Mouse (Mus musculus) gastrocnemius, adult 2 months (tissue): ENCODE results near the gene Efemp2. TPM values are rescaled to one million over a fixed set of nuclear protein-coding genes. Genes with fewer than 3 reads are reported as not detected.
A peak's percentile ranks its signal among the peaks of the same experiment; 100 is the strongest.

Experiments used
- DNase-seq: peaks from one replicate; pipeline ENCODE4 v3.0.0; 2022
- H3K27ac ChIP-seq: fragments of 200-600 bp; 2 replicates; pipeline ENCODE4 v1.8.1; 2022; ENCODE audit warnings: mild to moderate bottlenecking
- H3K4me3 ChIP-seq: fragments of 200-600 bp; 2 replicates; pipeline ENCODE4 v1.8.1; 2022; ENCODE audit warnings: mild to moderate bottlenecking, moderate library complexity
- CTCF ChIP-seq: fragments of 200-600 bp; IDR thresholded peaks from 2 replicates; pipeline ENCODE4 v1.8.1; 2022; ENCODE audit warnings: antibody characterized with exemption, mild to moderate bottlenecking, moderate library complexity
- intact Hi-C: fragments of 180-260 bp; cut with DNase I; formaldehyde crosslinking; loops from one replicate; pipeline ENCODE4 v1.15.1; 2025
- total RNA-seq, 2 experiments: library from RNA; stranded (reverse); gene quantifications; 2 replicates each; pipeline ENCODE4 v1.2.3; 2021

The Efemp2 gene
- total RNA-seq, 2 experiments from 2014 or later, result 3.4 to 6.6 TPM

DNA sequence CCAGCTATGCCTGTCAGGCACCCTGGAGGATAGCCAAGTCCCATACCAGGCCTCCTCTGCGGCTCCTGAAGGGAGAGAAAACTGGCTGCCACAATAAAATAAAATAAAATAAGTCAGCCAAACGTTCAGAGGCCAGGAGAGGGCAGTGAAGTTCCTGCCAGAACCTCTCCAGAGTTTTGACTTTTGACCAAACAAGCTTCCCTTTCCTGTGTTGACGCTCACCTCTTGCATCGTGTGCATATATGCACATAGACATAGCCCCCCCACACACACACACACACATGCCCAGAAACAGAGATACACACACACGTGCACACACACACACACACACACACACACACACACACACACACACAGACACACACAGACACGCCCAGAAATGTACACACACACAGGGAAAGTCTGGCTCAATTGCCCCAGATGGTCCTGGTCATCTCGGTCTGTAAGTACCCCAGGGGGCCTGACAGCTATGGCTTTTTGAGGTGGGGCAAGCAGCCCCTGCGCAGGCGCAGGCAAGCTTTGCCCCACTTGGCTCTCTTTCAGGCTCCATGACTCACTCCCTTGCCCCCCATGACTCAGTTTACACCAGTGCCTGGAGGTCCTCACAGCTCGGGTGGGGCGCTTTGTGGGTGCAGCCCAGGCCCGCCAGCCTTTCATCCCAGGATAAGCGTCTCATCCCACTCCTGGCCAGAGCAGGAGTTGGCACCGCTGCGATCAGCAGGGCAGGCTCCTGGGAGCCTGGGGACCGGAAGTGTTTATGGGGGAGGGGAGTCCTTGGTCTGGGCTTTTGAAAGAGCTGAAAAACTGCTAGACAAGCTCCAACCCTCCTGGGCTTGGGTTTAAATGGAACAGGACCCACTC, 40.5 kb upstream of the Efemp2 start:
- peak; percentile 64 for DNase-seq
- Histone ChIP-seq H3K27ac (peak overlapping the region; percentile 75), H3K4me3 (peak overlapping the region; percentile 66)
- intact Hi-C loops, result no loop called here
- peak; percentile 56 for TF ChIP-seq CTCF

GRCm38 (mm10) chr19:5433951-5434350, 39.8 kb upstream of the Efemp2 start:
- TF ChIP-seq CTCF, result no peak
- intact Hi-C loops, result no loop called here
- no peak for DNase-seq
- H3K27ac ChIP-seq, result peak overlapping the region; percentile 75
- H3K4me3 ChIP-seq, result no peak overlapping the region

GRCm38 (mm10) chr19:5444371-5444908, 29.3 kb upstream of the Efemp2 start:
- no peak for DNase-seq
- intact Hi-C loops, result no loop called here
- H3K27ac ChIP-seq, result no peak overlapping the region

GRCm38 (mm10) chr19:5444954-5445353, 28.8 kb upstream of the Efemp2 start:
- no peak for DNase-seq
- Histone ChIP-seq H3K4me3 (no peak overlapping the region), H3K27ac (no peak overlapping the region)
- intact Hi-C loops, result no loop called here
- no peak for TF ChIP-seq CTCF

More at GRCm38 (mm10) chr19:5444371-5444908, 29.3 kb upstream of the Efemp2 start:
- H3K4me3 ChIP-seq, result no peak overlapping the region
- no peak for TF ChIP-seq CTCF

GRCm38 (mm10) chr19:5445747-5446146, 28.0 kb upstream of the Efemp2 start:
- DNase-seq, result no peak
- no peak for TF ChIP-seq CTCF
- no peak overlapping the region for H3K4me3 ChIP-seq
- H3K27ac ChIP-seq, result no peak overlapping the region
- intact Hi-C loops, result no loop called here

DNA sequence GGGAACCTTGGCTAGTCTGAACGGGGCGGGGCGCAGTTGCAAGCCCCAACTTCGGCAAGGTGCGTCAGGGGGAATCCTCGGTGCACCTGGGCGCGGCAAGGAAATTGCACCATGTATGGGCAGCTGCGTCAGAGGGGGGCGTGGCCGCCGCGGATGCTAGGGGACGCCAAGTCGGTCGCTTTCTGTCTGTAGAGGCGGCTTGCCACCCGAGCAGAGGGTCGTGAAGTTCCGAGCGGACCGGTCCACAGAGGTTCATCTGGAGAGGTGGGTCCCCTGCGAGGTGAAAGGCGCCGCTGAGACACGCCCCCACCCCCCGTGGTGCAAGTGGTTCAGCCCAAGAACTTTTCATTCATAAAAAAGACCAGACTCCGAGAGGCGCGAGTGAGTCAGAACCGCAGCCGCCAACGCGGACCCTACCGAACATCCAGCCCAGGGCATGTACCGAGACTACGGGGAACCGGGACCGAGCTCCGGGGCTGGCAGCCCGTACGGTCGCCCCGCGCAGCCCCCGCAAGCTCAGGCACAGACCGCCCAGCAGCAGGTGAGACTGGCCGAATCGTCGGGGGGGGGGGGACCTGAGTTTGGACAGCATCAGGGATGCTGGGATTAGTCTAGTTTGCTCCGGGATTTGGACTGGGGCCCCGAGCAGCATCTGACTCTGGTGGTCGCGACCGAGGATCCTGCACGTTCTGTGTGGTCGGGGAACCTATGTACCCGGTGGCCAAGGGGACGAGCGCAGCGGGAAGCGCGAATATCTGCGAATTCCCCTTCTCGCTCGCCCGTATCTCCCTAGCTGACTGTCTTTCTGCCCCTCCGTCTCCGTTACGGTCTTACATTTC, 26.0 kb upstream of the Efemp2 start, which contains the start of gene Fosl1:
TSS of gene Fosl1 (plus strand) at position 33 of the 839 bp plus-strand sequence.
- intact Hi-C loops, result no loop called here
- peak; percentile 72 for DNase-seq
- no peak for TF ChIP-seq CTCF
- Histone ChIP-seq H3K27ac (no peak within 1 kb of the TSS), H3K4me3 (peak within 1 kb of the TSS; percentile 70)

DNA sequence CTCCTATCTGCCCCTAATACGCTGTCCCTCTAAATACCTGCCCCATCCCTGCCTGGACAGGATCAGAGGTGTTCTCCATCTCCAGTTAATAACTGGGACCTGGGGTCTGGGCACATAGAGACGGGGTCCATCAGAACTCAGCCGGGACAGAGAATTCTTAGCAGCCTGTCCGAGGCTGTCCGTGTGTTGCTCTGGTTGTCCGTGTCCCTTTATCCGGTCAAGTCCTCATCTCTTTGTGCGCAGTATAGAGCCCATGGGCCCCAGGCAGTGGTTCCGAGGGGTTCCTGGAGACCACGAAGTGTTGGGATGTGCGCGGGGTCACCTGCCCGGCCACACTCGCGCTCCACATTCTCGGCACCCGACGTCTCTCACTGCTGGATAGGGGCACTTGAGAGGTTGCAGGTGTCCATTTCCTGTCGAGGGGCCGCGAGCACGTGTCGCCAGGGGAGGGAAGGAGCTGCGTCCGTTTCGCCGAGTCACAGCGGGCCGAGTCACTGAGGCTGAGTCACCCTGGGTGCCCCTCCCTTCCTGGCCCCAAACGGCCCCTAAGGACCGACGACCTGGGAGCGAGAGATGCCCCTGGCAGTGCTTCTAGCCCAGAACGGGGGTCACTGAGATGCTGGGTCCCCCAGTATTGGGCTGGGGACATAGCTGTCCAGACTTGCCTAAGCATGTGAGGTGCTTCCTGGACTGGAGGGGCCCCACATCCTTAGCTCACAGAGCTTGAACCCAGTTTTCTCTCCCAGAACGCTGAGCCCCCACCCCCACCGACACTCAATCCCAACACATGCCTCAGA, 25.2 kb upstream of the Efemp2 start:
- peak; percentile 43 for DNase-seq
- intact Hi-C loops, result no loop called here
- no peak for TF ChIP-seq CTCF
- no peak overlapping the region for H3K27ac ChIP-seq
- peak overlapping the region; percentile 70 for H3K4me3 ChIP-seq

DNA sequence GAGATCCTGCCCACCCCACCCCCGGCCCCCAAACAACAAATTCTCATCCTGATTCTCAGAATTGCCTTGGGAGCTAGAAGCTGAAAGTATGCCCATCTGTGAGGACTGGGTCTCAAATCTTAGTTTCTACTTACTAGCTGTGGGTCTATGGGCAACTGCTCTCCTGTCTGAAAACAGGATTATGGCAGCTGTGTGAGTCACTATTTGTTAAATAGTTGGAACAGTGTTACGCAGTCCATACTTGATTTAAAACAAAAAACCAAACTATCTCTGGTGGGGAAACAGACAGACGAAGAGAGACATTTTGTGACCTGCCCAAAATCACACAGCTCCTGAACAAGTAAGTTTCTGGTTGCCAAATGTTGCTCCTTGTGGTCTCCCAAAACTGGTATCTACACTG, 24.1 kb upstream of the Efemp2 start:
- no peak overlapping the region for H3K27ac ChIP-seq
- no peak overlapping the region for H3K4me3 ChIP-seq
- intact Hi-C loops, result no loop called here
- no peak for DNase-seq
- no peak for TF ChIP-seq CTCF

GRCm38 (mm10) chr19:5451766-5452165, 22.0 kb upstream of the Efemp2 start:
- TF ChIP-seq CTCF, result no peak
- intact Hi-C loops, result no loop called here
- Histone ChIP-seq H3K27ac (no peak overlapping the region), H3K4me3 (no peak overlapping the region)
- no peak for DNase-seq

DNA sequence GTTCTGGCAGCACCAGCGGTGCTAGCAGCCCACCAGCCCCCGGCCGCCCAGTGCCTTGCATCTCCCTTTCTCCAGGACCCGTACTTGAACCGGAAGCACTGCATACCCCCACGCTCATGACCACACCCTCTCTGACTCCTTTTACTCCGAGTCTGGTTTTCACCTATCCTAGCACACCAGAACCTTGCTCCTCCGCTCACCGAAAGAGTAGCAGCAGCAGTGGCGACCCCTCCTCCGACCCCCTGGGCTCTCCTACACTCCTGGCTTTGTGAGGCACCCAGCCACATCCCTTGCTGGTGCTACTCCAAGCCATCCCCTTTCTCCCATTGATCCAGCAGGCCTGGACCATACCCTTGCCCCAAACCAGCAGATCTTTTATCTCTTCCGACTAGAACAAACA, 18.7 kb upstream of the Efemp2 start:
- Histone ChIP-seq H3K4me3 (peak overlapping the region; percentile 89), H3K27ac (peak overlapping the region; percentile 97)
- no peak for TF ChIP-seq CTCF
- no peak for DNase-seq
- intact Hi-C loops, result no loop called here

GRCm38 (mm10) chr19:5455568-5455967, 18.2 kb upstream of the Efemp2 start:
- intact Hi-C loops, result no loop called here
- no peak for DNase-seq
- H3K27ac ChIP-seq, result peak overlapping the region; percentile 97
- H3K4me3 ChIP-seq, result peak overlapping the region; percentile 89
- TF ChIP-seq CTCF, result no peak
